Mouse (Mus musculus) c-Kit-positive CD71-positive TER-119-positive erythroid progenitor cells, embryonic 14.5 days (primary cell): ENCODE measurements at regions not wholly inside any gene's neighbourhood (a gene's known extent, or its start where the extent isn't known, plus 50 kb on each side); places are given as distances from the start of the nearest gene placed in this dataset.

Source experiments
- DNase-seq: peaks from one replicate; pipeline ENCODE4 v3.0.0-alpha.2; 2013; ENCODE audit warnings: low spot score

DNA sequence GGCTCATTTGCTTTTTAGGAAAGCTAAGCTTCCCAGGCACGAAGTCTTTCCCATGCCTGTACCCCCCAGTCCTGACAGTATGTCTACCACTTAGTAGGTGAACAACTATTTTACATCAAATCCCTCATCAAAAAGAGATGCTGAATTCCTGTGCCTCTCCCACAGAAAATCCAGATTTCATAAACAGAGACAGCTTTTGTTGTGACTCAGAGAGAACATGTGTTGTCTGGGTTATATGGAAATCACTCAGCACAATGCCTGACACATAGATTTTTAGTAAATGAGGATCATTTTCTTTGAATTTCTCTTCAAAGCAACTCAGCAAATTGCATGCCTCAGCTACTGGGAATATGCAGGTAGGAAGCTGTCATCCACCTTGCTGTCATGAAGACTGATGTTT lies 193.5 kb downstream of the Usp46 start:
- DNase-seq, result no peak

GRCm38 (mm10) chr5:73875847-73876246 lies 192.4 kb downstream of the Usp46 start:
- DNase-seq, result no peak

- DNase-seq, result no peak
These were observed 187.3 kb downstream of the Usp46 start for GRCm38 (mm10) chr5:73880936-73881335.

- no peak for DNase-seq
These were observed 186.3 kb downstream of the Usp46 start for GRCm38 (mm10) chr5:73881941-73882340.

- DNase-seq, result no peak
These were observed 183.2 kb downstream of the Usp46 start for GRCm38 (mm10) chr5:73884998-73885397.

DNA sequence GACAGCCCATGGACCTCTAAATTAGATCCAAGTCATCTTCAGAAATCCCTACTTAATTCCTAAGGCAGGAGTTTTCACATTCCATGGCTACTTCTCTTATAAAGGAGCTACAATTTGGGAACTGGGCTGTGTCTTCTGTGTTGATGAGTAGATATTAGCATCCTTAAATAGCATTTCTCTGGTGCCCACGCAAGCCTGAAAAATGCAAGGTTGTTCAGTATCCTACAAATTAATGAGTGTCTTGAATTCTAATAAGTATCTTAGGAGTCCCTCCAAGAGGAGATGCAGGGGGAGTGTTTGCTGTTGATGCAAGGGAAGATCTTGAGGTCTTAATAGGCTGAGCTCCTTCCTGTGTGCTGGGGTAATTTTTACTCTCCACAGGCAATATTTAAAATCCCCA lies 182.5 kb downstream of the Usp46 start:
- DNase-seq, result no peak

DNA sequence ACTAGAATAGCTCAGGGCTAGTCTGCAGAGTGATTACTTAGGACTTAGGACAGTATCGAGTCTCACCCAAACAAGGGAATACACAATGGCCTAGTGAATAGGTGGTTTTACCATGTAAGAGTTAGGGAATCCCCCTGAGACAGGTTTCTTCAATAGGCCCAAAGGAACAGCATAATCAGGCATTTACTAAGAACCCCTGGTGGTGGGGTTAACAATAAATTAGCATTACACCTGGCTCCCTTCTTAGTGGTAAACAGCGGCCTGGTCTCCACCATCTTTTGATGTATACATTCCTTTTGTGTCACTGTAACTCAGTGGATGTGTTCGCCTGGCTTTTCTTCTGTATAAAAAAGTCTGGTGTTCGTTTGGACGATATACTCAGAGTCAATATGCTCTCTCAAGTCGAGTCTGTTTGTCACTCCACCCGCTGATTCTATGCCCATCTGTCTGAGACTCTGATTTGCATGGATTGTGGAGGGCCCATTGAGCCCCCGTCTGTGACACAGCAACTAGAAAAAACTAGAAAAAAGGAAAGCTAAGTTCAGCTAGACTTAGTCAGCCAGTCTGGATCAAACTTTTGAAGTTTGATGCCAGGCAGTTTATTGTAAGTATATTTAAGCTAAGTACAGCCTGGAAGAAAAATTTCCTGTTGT lies 180.8 kb downstream of the Usp46 start:
- no peak for DNase-seq

DNA sequence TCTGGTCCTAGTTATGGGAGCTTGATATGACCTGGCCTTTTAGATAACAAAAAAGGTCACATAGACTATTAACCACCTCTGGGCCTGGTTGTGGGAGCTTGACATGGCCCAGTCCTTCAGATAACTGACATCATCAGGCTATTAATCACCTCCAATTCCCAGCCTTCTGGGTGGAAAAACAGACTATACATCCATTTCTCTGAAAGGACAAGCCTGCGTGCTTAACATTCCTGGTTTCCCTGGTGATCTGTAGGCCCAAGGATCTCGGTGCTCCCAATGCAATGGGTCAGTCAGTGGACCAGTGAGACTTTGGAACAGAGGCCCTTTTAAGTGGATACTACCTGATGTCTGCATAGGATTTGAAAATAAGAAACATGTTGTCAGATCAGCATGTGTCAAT lies 179.8 kb downstream of the Usp46 start:
- DNase-seq, result no peak

DNA sequence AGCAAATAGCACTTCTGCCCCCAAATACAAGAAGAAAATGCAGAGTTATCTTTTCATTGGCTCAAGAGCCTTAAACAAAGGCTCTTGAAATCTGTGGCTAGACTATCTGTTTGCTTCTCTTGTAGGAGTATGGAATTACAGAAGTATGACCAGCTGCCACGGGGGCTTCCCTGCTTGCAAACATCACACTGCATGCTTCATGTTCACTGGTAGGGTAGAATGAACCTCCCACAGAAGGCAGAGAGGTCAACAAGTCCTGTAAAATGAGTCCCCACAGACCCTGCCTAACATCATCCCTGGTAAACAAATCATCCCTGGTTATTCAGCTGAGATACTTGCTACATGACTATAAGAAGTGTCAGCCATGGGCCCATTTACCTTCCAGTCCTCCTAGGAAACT lies 178.9 kb downstream of the Usp46 start:
- DNase-seq, result no peak

- no peak for DNase-seq
These were observed 177.3 kb downstream of the Usp46 start for GRCm38 (mm10) chr5:73890942-73891341.

DNA sequence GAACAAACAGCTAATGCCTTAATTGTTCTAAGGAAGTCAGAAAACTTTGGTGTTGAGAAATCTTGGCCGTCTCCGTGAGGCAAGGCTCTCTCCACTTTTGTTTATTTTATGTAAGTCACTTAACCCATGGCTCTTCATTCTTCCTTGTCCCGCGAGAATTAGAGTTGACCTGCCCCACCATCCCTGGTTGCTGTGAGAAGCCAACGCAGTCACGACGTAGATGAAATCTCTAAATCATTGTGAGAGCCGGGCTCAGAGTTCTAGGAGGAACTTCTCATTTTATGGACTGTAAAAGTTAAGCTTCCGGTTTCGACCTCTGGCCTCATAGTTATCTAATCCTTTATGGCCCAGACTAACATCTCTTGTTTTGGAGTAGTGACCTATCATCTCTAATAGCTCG lies 176.6 kb downstream of the Usp46 start:
- DNase-seq, result no peak

DNA sequence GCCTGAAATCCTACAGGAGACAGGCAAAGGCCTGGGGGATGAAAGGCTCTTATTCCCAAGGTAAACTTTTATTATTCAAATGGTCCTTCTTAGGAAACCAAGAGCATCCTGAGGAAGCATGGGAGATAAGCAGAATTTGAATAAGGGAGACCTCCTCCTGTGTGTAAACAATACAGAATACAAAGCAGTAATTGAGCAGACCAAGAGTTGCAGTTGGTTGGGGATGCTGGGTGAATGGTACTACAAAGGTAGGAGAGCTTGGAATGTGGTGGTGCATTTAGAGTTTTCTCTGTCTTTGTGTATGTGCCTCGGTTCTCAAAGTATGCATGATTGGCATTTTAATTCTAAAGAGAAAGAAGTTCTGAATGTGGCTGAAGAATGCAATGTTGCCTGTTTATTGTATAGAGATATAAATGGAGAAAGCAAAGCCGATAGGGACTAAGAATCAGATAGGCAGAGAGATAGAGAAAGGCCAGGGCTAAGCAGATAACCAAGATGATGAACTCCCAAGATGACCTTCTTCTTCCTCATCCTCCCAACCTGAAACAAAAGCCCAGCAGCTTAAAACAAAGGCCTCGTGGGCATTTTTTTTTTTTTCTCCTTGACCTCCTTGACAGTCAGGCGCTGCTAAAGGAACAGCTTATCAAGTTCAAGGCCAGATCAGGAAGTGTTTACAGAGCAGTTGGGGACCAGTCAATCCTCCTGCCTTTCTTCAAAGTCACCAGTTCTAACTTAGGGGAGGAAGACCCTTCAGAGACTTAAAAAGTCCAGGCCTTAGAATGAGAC lies 175.6 kb downstream of the Usp46 start:
- no peak for DNase-seq

- no peak for DNase-seq
These were observed 173.0 kb downstream of the Usp46 start for GRCm38 (mm10) chr5:73895186-73895585.

- DNase-seq, result no peak
These were observed 171.4 kb downstream of the Usp46 start for GRCm38 (mm10) chr5:73896785-73897184.

- no peak for DNase-seq
These were observed 166.6 kb downstream of the Usp46 start for GRCm38 (mm10) chr5:73901651-73902050.

DNA sequence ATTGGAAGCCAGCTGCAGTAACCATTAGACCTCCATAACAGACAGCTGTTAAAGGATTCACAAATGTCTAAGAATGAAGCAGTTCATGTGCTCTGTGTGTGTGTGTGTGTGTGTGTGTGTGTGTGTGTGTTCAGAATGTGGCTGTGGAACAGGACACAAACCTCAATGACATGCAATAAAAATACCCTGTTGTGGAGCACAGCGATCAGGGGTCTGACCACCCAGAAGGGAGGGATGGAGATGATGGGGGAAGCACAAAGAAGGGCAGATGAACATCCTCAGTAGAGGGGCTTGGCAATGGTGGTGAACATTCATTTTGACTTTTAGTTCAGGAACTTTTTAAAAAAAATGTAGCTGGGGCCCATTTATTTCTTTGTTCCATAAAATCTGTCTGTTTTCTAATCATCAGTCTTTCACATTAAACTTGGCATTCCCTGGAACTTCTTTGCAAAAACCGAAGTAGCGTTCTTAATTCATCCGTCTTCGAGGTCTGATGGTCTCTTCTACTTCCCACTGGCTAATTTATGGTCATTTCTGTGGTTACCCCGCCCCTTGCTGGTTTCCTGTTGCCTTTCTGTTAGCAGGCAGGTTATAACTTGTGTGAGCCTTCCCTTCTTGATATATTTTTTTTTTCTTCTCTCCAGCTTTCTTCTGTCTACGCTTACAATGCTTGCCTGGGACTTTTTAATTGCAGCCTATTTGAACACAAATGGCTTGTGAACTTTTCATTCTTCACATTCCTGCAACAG lies 165.6 kb downstream of the Usp46 start:
- DNase-seq, result no peak

DNA sequence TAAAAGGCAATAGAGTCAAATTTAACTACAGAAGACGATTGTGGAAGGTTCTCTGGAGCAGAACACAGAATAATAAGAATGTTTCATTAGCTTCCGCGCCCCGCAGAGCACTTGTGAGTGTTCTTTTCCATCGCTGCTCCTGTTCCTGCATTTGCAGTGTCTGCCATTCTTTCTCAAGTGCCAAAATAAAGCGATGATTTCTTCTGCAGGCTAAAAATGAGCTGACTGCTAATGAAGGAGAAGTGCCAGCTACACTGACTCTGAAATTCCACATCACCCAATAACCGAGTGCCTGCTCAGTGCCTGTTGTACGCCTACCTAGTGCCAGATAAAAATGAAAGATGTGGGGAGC lies 165.0 kb downstream of the Usp46 start:
- no peak for DNase-seq

DNA sequence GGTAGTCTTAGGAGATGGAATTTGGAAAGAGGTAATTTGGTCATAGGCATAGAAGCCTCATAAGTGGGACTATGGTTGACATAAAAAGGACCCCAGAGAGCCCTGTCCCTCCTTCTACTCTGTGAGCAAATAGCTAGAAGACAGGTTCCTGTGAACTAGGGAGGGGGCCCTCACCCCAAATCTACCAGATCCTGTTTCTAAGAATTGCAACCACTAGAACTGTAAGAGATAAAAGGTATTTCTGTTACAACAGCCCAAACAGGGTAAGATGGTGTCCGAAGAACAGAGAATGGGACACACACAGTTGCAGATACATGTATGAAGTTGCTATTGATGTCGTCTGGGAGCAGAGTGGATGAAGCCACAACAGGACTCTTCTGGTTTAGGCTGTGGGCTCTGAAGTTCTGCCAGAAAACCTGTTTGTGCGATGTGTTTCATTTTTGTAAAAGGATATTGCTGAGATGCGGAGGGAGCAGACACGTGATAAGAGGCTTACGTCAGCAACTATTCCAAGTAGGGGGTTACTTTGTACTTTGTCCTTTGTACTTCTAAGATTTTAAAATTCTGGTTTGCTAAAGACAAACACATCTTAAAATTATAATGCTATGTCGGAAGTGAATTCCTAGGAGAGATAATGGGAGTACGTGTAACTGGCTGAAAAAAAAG lies 164.0 kb downstream of the Usp46 start:
- DNase-seq, result no peak

- DNase-seq, result no peak
These were observed 156.1 kb downstream of the Usp46 start for GRCm38 (mm10) chr5:73912149-73912548.

GRCm38 (mm10) chr5:73913116-73913515 lies 155.1 kb downstream of the Usp46 start:
- no peak for DNase-seq

GRCm38 (mm10) chr5:73918011-73918410 lies 150.2 kb downstream of the Usp46 start:
- DNase-seq, result no peak

- no peak for DNase-seq
These were observed 148.3 kb downstream of the Usp46 start for GRCm38 (mm10) chr5:73919936-73920335.

GRCm38 (mm10) chr5:73927534-73927933 lies 140.7 kb downstream of the Usp46 start:
- no peak for DNase-seq
